Mouse (Mus musculus) spleen, embryonic (tissue): ENCODE measurements around the gene Mrps16.

ENCODE experiments used
- CTCF ChIA-PET: fragments of 350-600 bp; sonication (Branson Sonifier 250); formaldehyde crosslinking; loops from one replicate; lab custom pipeline; 2022; lab: Charles Lee

Gene Mrps16

DNA sequence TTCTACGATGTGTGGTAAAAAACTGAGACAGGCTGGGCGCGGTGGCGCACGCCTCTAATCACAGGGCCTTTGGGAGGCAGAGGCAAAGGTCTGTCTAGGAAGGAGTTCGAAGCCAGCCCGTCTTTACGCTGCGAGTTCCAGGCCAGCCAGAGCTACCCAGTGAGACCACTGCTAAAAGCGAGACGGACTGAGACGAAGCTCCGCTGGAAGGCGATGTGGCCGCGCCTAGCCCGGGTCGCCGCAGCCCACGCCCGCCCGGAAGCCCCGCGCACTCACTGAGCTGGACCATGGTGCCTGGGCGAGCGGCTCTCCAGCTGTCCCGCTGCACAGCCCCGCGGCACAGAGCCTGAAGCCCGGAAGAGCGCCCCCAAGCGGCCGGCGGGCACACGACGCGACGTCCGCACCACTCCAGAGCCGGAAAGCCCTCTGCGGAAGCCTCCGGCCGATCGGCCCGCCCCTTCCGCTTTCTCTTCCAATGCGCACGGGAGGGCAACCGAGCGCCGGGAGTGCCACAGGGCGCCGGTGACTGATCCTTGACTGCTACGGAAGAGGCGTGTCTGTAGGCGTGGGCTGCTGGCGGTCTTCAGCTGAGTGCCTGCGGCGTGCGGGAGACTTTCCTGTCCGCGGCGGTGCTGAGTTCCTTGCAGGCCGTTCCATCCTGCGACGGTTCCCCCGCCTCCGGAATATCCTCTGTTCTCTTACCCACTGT is at the start of gene Mrps16:
Mrps16 (minus strand) TSS at position 430 of the 709 bp plus-strand sequence.
- CTCF ChIA-PET, result interaction anchor here (0.6 to 2.8 kb wide), 5 partner anchors 11 to 144 kb away, joined by 3 to 12 read pairs (median 4); partner anchors contain the start of genes Ecd and Fam149b

GRCm38 (mm10) chr14:20442252-20442651 is 48.8 kb upstream of the Mrps16 start:
- CTCF ChIA-PET, result no interaction called here

DNA sequence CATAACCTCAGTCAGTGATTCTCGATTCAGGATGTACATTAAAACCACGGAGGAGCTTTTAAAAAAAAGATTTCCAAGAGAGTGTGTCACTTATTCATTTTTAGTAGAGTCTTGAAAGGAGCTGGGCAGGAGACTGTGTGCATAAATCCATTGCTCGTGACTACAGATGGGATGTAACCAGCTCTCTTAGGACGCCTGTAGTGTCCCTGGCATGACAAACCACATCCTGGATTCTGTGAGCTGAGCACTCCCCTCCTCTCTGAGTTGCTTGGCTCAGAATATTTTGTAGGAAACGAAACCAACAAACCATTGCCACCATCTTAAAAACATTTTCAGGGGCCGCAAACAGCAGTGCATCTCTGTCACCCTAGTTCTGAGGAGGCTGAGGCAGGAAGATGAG is 43.5 kb upstream of the Mrps16 start:
- CTCF ChIA-PET, result no interaction called here

GRCm38 (mm10) chr14:20432420-20432819 is 39.0 kb upstream of the Mrps16 start:
- CTCF ChIA-PET, result no interaction called here

GRCm38 (mm10) chr14:20431726-20432125 is 38.3 kb upstream of the Mrps16 start:
- CTCF ChIA-PET, result no interaction called here

DNA sequence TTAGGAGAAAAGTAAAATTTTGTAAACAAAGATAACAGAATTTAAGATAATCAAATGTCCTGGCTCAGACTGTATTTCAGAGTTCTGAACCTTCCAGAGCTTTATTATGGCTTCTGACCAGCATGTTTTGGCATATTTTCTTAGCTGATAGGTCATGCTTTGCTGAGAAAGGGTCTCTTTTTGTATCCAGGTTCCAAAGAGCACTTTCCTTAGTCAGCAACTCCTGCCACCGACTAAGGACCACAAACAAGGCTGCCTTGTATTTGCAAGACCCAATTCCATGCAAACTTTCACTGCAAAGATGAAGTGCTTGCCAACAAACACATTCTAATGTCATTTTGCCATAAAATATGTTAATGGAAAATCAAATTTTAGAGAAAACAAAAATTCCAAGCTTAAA is 36.4 kb upstream of the Mrps16 start:
- CTCF ChIA-PET, result no interaction called here

DNA sequence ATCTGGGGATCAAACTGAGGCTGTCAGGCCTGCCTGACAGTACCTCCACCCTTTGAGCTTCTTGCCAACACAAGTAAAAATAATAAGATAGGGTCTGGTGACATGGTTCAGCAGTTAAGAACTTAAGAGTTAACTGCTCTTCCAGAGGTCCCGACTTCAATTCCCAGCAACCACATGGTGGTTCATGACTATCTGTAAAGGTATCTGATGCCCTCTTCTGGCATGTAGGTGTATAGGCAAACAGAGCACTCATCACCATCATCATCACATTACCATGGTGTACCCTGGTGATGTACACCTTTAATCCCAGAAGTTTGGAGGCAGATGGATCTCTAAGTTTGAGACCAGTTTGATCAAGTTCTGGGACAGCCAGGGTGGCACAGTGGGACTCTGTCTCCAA is 35.2 kb upstream of the Mrps16 start:
- CTCF ChIA-PET, result no interaction called here

DNA sequence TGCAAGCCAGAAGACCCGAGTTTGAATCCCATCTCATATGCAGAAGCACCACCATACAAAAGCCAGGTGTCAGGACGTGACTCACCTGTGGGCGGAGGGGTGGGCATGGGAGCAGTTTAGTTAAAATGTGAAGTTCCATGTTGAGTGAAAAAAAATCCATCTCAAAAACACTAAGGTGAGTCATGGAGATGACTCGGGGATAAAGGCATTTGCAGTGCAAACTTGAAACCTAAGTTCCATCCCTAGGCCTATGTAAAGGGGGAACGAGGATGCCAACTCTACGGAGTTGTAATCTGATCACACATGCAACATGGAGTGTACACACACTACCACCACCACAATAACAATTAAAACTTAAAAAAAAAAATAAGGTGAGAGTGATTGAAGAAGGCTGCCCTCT is 29.6 kb upstream of the Mrps16 start:
- CTCF ChIA-PET, result no interaction called here

- CTCF ChIA-PET, result no interaction called here
These were observed 28.8 kb upstream of the Mrps16 start for GRCm38 (mm10) chr14:20422257-20422656.

DNA sequence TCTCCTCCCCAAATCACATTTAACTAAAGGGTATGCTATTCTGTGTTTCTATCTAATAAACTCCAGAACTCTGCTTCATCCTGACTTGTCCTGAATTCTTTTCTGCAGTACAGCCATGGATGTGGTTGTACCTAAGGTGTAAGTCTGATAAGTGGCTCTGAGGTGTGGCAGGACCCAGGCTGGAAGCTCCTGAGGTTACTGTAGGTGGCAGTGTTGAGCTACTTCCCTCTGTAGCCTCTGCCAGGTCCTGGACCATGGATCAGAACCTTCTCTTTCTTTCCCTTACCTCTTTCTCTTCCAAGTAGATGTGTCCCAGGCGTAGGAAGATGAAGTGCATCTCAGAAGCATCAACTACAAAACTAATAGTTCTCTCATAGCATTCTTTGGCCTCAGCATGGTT is 6.6 kb upstream of the Mrps16 start:
- CTCF ChIA-PET, result no interaction called here

DNA sequence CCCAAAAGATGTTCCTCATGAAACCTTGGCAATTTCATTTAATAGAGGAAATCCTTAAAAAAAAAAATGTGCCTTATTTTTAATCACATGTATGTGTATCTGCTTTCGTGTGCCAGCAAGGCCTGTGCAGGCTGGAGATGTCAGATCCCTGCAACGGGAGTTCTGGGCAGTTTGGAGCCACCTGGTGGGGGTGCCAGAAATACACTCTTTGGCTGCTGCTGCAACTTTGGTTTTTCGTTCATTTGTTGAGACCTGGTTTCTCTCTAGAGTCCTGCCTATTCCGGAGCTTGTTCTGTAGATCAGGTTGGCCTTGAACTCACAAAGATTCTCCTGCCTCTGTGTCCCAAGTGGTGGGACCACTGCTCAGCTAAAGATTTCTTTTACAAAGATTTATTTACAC is 5.4 kb upstream of the Mrps16 start:
- CTCF ChIA-PET, result interaction anchor here (0.8 kb wide), 1 partner anchor 509 kb away, joined by 3 read pairs; no protein-coding TSS in a partner anchor

DNA sequence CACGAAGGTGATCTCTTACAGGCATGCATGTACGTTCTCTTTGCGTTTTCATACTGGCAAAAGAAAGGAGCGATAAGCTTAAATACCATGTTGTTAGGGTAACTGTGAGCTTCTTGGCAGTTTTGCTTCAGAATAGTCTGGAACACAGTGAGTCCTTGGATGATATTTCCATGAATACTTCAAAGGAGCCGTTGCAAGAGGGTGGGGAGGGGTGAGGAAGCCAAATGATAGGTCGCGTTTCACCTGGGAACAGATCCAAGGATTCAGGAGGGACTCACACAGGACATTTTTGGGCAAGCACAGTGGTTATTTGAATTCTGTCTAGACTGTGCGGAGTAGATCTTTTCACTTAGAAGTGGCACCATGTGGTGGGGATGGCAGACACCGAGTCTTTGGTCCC is 3.8 kb upstream of the Mrps16 start:
- CTCF ChIA-PET, result no interaction called here

DNA sequence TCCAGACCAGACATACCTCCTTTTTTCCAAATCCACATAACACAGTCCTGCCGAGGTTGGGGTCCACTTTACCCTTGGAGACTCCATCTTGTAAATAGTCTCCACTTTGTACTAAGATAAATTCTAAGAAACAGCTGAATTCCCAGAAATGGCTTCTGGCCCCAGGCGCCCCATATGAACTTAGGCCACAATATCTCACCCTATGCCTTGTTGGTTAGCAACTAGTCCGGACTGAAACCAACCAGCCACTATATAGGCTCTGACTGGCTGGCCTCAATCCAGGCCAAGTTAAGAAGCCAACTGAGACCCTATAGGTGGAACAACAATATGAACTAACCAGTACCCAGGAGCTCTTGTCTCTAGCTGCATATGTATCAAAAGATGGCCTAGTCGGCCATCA is 1.1 kb downstream of the Mrps16 start:
- CTCF ChIA-PET, result interaction anchor here (0.7 to 2.8 kb wide), 3 partner anchors 12 to 45 kb away, joined by 3 to 12 read pairs (median 3); partner anchors contain the start of genes Ecd and Fam149b

GRCm38 (mm10) chr14:20389446-20390079 is 3.9 kb downstream of the Mrps16 start:
- CTCF ChIA-PET, result no interaction called here

DNA sequence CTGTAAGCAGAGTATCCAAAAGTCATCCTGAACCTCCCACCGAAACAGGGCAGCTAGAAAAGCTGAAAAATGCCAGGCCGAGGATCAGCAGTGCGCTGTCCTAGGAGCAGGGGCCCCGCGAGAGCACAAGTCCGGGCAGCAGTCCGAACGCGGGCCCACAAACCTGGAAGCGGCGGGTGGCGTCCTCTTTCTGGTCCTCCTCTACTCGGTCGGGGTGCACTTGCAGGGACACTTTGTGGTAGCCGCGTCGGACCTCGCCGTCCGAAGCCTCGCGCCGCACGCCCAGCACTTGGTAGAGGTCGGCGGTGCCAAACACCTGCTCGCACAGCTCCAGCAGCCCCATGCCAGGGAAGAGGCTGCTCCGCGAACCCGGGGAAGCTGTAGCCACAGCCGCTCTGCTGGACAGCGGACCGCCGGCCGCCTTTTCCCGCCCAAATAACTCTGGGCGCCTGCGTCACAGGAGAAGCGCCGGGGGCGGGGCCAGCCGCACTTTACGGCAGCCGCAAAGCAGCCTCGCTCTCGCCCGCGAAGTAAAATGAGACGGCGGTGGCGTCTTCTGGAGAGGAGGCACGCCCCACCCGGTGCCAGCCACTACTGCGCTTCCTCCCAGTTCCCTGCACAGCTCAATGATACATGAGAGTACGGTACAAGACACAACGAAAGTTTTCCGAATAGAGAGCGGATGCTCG is 4.8 kb downstream of the Mrps16 start, which contains the start of gene Dnajc9:
Dnajc9 (minus strand) TSS at position 470 of the 689 bp plus-strand sequence.
- CTCF ChIA-PET, result interaction anchor here (1.5 kb wide), 1 partner anchor 10 kb away, joined by 12 read pairs; no protein-coding TSS in a partner anchor

DNA sequence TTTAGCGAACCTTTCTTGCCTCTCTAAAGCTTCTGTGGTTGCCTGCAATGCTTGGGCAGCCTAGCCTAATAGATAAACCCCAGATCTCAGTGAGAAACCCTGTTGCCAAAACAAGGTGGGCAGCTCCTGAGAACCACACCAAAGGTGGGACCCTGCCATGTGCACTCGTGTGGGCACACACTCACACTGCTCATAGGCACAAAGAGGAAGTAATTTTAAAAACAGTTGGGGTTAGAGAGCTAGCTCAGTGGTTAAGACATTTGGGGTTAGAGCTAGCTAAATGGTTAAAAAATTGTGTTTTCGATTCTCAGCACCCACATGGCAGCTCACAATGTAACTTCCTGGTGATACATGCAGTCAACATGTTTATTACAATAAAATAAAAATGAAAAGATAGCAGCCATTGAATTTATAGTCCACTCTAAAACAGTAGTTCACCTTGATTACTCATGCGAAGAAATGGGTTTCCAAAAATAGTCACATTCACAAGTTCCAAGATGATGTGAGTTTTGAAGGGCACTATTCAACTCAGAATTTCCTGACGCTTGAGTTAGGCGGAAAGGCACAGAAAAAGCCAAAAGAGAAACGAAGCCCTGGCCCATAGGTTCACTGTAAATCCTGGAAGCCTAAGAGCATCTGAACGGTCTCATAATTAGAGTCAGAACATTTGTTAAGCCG is 13.5 kb downstream of the Mrps16 start:
- CTCF ChIA-PET, result interaction anchor here (0.6 to 3.1 kb wide), 3 partner anchors 8 to 41 kb away, joined by 3 to 12 read pairs (median 12); partner anchors contain the start of gene Mrps16

GRCm38 (mm10) chr14:20379087-20379640 is 14.3 kb downstream of the Mrps16 start:
- CTCF ChIA-PET, result interaction anchor here (0.6 to 3.1 kb wide), 4 partner anchors 9 to 30 kb away, joined by 3 to 12 read pairs (median 8); partner anchors contain the start of gene Mrps16

GRCm38 (mm10) chr14:20378313-20379061 is 14.9 kb downstream of the Mrps16 start:
- CTCF ChIA-PET, result interaction anchor here (0.6 to 2.7 kb wide), 4 partner anchors 9 to 508 kb away, joined by 3 to 12 read pairs (median 4); no protein-coding TSS in a partner anchor

- CTCF ChIA-PET, result interaction anchor here (0.6 kb wide), 1 partner anchor 263 kb away, joined by 3 read pairs; no protein-coding TSS in a partner anchor
These were observed 16.3 kb downstream of the Mrps16 start for GRCm38 (mm10) chr14:20377112-20377521.

- CTCF ChIA-PET, result no interaction called here
These were observed 21.6 kb downstream of the Mrps16 start for GRCm38 (mm10) chr14:20371854-20372253.
